Mouse (Mus musculus): Measurements from ENCODE around the gene Slc27a5.

The Slc27a5 gene

GRCm38 (mm10) chr7:13009143-13010004 lies 11.4 kb upstream of the Slc27a5 start:
- ChIA-PET POLR2A (interaction anchor here (0.5 to 10.8 kb wide), 70 partner anchors 8 to 531 kb away, joined by 3 to 694 read pairs (median 5); partner anchors contain the start of genes Mzf1 (in 4 of the 4), Ube2m (in 4 of the 4), Chmp2a (in 3 of the 4) and Rps5 (in 3 of the 4)), CTCF (interaction anchor here (0.5 to 2.3 kb wide), 39 partner anchors 10 to 447 kb away, joined by 3 to 17 read pairs (median 4); partner anchors contain the start of genes Zfp446 (in 3 of the 4), Mzf1 (in 1 of the 4), Slc27a5 (in 1 of the 4) and Zfp324 (in 1 of the 4))

- ChIA-PET POLR2A (interaction anchor here (0.7 to 6.8 kb wide), 48 partner anchors 9 to 126 kb away, joined by 3 to 171 read pairs (median 8); partner anchors contain the start of genes Ube2m (in 3 of the 4), Zfp446 (in 3 of the 4), Chmp2a (in 2 of the 4) and Rps5 (in 2 of the 4)), CTCF (interaction anchor here in 2 of 4 experiments (0.7 to 3.3 kb wide), 9 partner anchors 11 to 98 kb away, joined by 3 to 15 read pairs (median 5); partner anchors contain the start of genes Zfp446 (in 2 of the 2), Rps5 (in 1 of the 2) and Slc27a5 (in 1 of the 2))
Measured at GRCm38 (mm10) chr7:13007341-13008092, 9.5 kb upstream of the Slc27a5 start.

GRCm38 (mm10) chr7:13006531-13006930 lies 8.5 kb upstream of the Slc27a5 start:
- CTCF ChIA-PET = interaction anchor here in 3 of 4 experiments (0.5 to 3.3 kb wide), 15 partner anchors 7 to 132 kb away, joined by 3 to 15 read pairs (median 5); partner anchors contain the start of genes Zfp446 (in 2 of the 3), Rps5 (in 1 of the 3) and Slc27a5 (in 1 of the 3)
- POLR2A ChIA-PET = interaction anchor here (0.8 to 6.8 kb wide), 78 partner anchors 8 to 172 kb away, joined by 3 to 171 read pairs (median 5); partner anchors contain the start of genes Chmp2a (in 3 of the 4), Rps5 (in 3 of the 4), Ube2m (in 3 of the 4) and Zfp446 (in 3 of the 4)

- POLR2A ChIA-PET = interaction anchor here (0.6 to 6.8 kb wide), 79 partner anchors 8 to 171 kb away, joined by 3 to 171 read pairs (median 5); partner anchors contain the start of genes Chmp2a (in 3 of the 4), Rps5 (in 3 of the 4), Ube2m (in 3 of the 4) and Zfp446 (in 3 of the 4)
- CTCF ChIA-PET = interaction anchor here in 3 of 4 experiments (0.5 to 3.3 kb wide), 14 partner anchors 8 to 132 kb away, joined by 3 to 15 read pairs (median 5); partner anchors contain the start of genes Zfp446 (in 2 of the 3) and Slc27a5 (in 1 of the 3)
Measured at GRCm38 (mm10) chr7:13006011-13006410, 8.0 kb upstream of the Slc27a5 start.

- CTCF ChIA-PET = interaction anchor here in 3 of 4 experiments (0.6 to 1.5 kb wide), 5 partner anchors 8 to 25 kb away, joined by 3 to 7 read pairs (median 3); partner anchors contain the start of gene Zfp446 (in 1 of the 3)
- POLR2A ChIA-PET = interaction anchor here in 2 of 4 experiments (0.7 to 6.8 kb wide), 10 partner anchors 10 to 99 kb away, joined by 3 to 171 read pairs (median 4); partner anchors contain the start of genes Rps5 (in 2 of the 2), Chmp2a (in 1 of the 2), Ube2m (in 1 of the 2) and Zfp446 (in 1 of the 2)
Measured at GRCm38 (mm10) chr7:13003380-13003779, 5.4 kb upstream of the Slc27a5 start.

- CTCF ChIA-PET = interaction anchor here in 1 of 4 experiments (1.0 kb wide), 1 partner anchor 9 kb away, joined by 3 read pairs; no protein-coding TSS in a partner anchor
- POLR2A ChIA-PET = interaction anchor here in 2 of 4 experiments (0.8 to 2.5 kb wide), 12 partner anchors 9 to 80 kb away, joined by 3 to 11 read pairs (median 3); partner anchors contain the start of genes Rnf225 (in 1 of the 2), Rps5 (in 1 of the 2), Zbtb45 (in 1 of the 2) and Zfp324 (in 1 of the 2)
Measured at GRCm38 (mm10) chr7:13001584-13001983, 3.6 kb upstream of the Slc27a5 start.

GRCm38 (mm10) chr7:12998851-12999250 lies 859 bp upstream of the Slc27a5 start, which contains the start of gene Trim28:
Gene Trim28, plus strand, starts transcription at chr7:12999114.
- CTCF ChIA-PET = interaction anchor here in 1 of 4 experiments (0.6 kb wide), 1 partner anchor 48 kb away, joined by 4 read pairs; no protein-coding TSS in a partner anchor
- POLR2A ChIA-PET = interaction anchor here in 3 of 4 experiments (0.9 to 2.9 kb wide), 9 partner anchors 11 to 76 kb away, joined by 3 to 10 read pairs (median 7); partner anchors contain the start of genes Zbtb45 (in 1 of the 3) and Zfp446 (in 1 of the 3)

GRCm38 (mm10) chr7:12997230-12997629 lies 762 bp downstream of the Slc27a5 start:
- POLR2A ChIA-PET = interaction anchor here in 3 of 4 experiments (0.6 to 3.5 kb wide), 33 partner anchors 9 to 116 kb away, joined by 3 to 26 read pairs (median 5); partner anchors contain the start of genes Rps5 (in 2 of the 3), Zbtb45 (in 2 of the 3), Zfp446 (in 2 of the 3) and Rnf225 (in 1 of the 3)

GRCm38 (mm10) chr7:12995862-12996261 lies 2.1 kb downstream of the Slc27a5 start:
- POLR2A ChIA-PET = interaction anchor here in 3 of 4 experiments (0.6 to 3.5 kb wide), 15 partner anchors 10 to 74 kb away, joined by 3 to 26 read pairs (median 7); partner anchors contain the start of genes Zbtb45 (in 3 of the 3), Rnf225 (in 1 of the 3), Rps5 (in 1 of the 3) and Zfp446 (in 1 of the 3)
- CTCF ChIA-PET = interaction anchor here in 2 of 4 experiments (0.6 to 3.1 kb wide), 2 partner anchors 8 to 10 kb away, joined by 7 to 15 read pairs; no protein-coding TSS in a partner anchor

More at GRCm38 (mm10) chr7:12997230-12997629, 762 bp downstream of the Slc27a5 start:
- CTCF ChIA-PET = interaction anchor here in 3 of 4 experiments (0.6 to 3.1 kb wide), 6 partner anchors 9 to 96 kb away, joined by 3 to 15 read pairs (median 3); partner anchors contain the start of gene Zbtb45 (in 2 of the 3)

- CTCF ChIA-PET = interaction anchor here in 3 of 4 experiments (0.6 to 1.1 kb wide), 5 partner anchors 9 to 84 kb away, joined by 3 to 8 read pairs (median 4); partner anchors contain the start of gene Zbtb45 (in 1 of the 3)
- POLR2A ChIA-PET = interaction anchor here in 2 of 4 experiments (0.6 to 2.3 kb wide), 16 partner anchors 10 to 71 kb away, joined by 3 to 19 read pairs (median 5); partner anchors contain the start of genes Rps5 (in 2 of the 2) and Zfp446 (in 2 of the 2)
Measured at GRCm38 (mm10) chr7:12993148-12993547, 4.8 kb downstream of the Slc27a5 start.

GRCm38 (mm10) chr7:12992222-12992621 lies 5.8 kb downstream of the Slc27a5 start:
- ChIA-PET CTCF (interaction anchor here in 1 of 4 experiments (0.7 to 1.5 kb wide), 3 partner anchors 12 to 14 kb away, joined by 3 to 4 read pairs (median 3); no protein-coding TSS in a partner anchor), POLR2A (interaction anchor here in 2 of 4 experiments (0.6 to 2.3 kb wide), 11 partner anchors 10 to 125 kb away, joined by 3 to 19 read pairs (median 7); partner anchors contain the start of genes Rps5 (in 2 of the 2) and Zfp446 (in 1 of the 2))

- CTCF ChIA-PET = interaction anchor here in 2 of 4 experiments (1.0 to 1.4 kb wide), 2 partner anchors 10 to 16 kb away, joined by 3 to 5 read pairs; partner anchors contain the start of gene Zfp446 (in 1 of the 2)
- POLR2A ChIA-PET = interaction anchor here (0.6 to 6.1 kb wide), 19 partner anchors 9 to 65 kb away, joined by 3 to 44 read pairs (median 4); partner anchors contain the start of genes Zfp446 (in 3 of the 4), Rnf225 (in 1 of the 4) and Rps5 (in 1 of the 4)
Measured at GRCm38 (mm10) chr7:12987409-12988189, 10.4 kb downstream of the Slc27a5 start.

GRCm38 (mm10) chr7:12986906-12987305 lies 11.1 kb downstream of the Slc27a5 start:
- ChIA-PET POLR2A (interaction anchor here in 3 of 4 experiments (0.6 to 6.1 kb wide), 12 partner anchors 8 to 64 kb away, joined by 3 to 44 read pairs (median 5); partner anchors contain the start of genes Zfp446 (in 3 of the 3) and Rps5 (in 1 of the 3)), CTCF (interaction anchor here in 1 of 4 experiments (1.0 kb wide), 1 partner anchor 16 kb away, joined by 3 read pairs; no protein-coding TSS in a partner anchor)

GRCm38 (mm10) chr7:12985724-12986123 lies 12.3 kb downstream of the Slc27a5 start:
- ChIA-PET POLR2A (interaction anchor here in 2 of 4 experiments (0.7 to 6.1 kb wide), 10 partner anchors 7 to 82 kb away, joined by 3 to 44 read pairs (median 4); partner anchors contain the start of genes Rps5 (in 1 of the 2) and Zfp446 (in 1 of the 2)), CTCF (interaction anchor here in 2 of 4 experiments (0.6 kb wide), 2 partner anchors 23 to 188 kb away, joined by 3 to 4 read pairs; no protein-coding TSS in a partner anchor)

Measured in embryonic stem cell, embryonic (primary cell).